Mouse (Mus musculus): ENCODE measurements around the gene Dop1b. TPM values are rescaled to one million over a fixed set of nuclear protein-coding genes. Genes with fewer than 3 reads are reported as not detected.

Gene Dop1b
- polyA plus RNA-seq, 1 experiment from 2014 or later = 15.5 TPM

DNA sequence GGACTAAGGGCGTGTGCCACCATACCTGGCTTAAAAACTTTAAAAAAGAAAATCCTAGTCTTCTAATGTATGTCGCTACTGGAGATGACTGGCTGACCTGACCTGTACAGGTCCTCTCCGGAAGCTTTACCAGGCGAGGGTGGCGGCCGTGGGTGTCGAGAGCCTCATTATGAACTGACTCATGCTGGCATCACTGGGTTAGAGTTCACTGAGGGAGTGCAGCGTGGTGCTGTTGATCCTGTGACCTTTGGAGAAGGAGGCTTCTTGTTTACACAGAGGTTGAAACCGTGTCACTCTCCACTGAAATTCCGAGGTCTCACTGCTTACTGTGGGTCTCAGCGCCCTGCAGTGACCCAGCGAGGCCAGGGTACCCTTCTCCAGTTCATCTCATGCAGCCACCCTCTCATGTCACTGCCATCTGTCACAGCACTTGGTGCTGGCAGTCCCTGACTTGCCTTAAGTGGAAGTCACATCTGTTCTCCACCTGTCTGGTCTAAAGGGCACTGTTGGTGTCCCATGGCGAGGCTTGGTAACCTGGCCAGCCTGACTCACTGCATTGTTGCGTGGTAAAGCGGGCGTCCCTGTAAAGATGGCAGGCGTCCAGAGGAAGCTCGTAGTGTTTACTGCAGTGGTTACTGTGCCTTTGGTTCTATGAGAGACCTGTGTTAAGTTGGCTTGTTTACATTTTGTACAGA lies 21.3 kb downstream of the Dop1b start:
- no peak for ATAC-seq (replicated peaks; ENCODE audit: low FRiP score)
- WGBS = 90% methylated on average over 18 of the region's 18 CpGs
- Histone ChIP-seq H3K4me2 (ENCODE audit: low read depth, low read length, severe bottlenecking) (no peak overlapping the region), H3K9ac (ENCODE audit: low read length) (no peak overlapping the region), H3K36me3 (ENCODE audit: control insufficient read depth, insufficient read depth, low read length) (no peaks in the 10 kb centered on the region), H3K4me3 (ENCODE audit: low read depth, low read length) (no peak overlapping the region), H3K27ac (ENCODE audit: low read depth, low read length) (no peak overlapping the region), H3K4me1 (replicated peaks; ENCODE audit: control insufficient read depth, insufficient read depth, low read length) (no peaks in the 10 kb centered on the region), H3K27me3 (ENCODE audit: control insufficient read depth, insufficient read depth, low read length) (no peaks in the 10 kb centered on the region), H3K9me3 (ENCODE audit: control insufficient read depth, low read length) (no peaks in the 10 kb centered on the region)
- no peak for DNase-seq (ENCODE audit: low spot score)

GRCm38 (mm10) chr16:93739251-93739650 lies 27.5 kb downstream of the Dop1b start:
- ATAC-seq (replicated peaks; ENCODE audit: low FRiP score) = no peak
- WGBS = 91% methylated on average over 11 of the region's 11 CpGs

GRCm38 (mm10) chr16:93742903-93743302 lies 31.2 kb downstream of the Dop1b start:
- 79% methylated on average over 1 of the region's 1 CpGs for WGBS

More at GRCm38 (mm10) chr16:93739251-93739650, 27.5 kb downstream of the Dop1b start:
- Histone ChIP-seq H3K4me3 (ENCODE audit: low read depth, low read length) (no peak overlapping the region), H3K9me3 (ENCODE audit: control insufficient read depth, low read length) (no peaks in the 10 kb centered on the region), H3K4me2 (ENCODE audit: low read depth, low read length, severe bottlenecking) (no peak overlapping the region), H3K4me1 (replicated peaks; ENCODE audit: control insufficient read depth, insufficient read depth, low read length) (no peaks in the 10 kb centered on the region), H3K27me3 (ENCODE audit: control insufficient read depth, insufficient read depth, low read length) (no peaks in the 10 kb centered on the region), H3K9ac (ENCODE audit: low read length) (no peak overlapping the region), H3K36me3 (ENCODE audit: control insufficient read depth, insufficient read depth, low read length) (no peaks in the 10 kb centered on the region), H3K27ac (ENCODE audit: low read depth, low read length) (no peak overlapping the region)
- no peak for DNase-seq (ENCODE audit: low spot score)

DNA sequence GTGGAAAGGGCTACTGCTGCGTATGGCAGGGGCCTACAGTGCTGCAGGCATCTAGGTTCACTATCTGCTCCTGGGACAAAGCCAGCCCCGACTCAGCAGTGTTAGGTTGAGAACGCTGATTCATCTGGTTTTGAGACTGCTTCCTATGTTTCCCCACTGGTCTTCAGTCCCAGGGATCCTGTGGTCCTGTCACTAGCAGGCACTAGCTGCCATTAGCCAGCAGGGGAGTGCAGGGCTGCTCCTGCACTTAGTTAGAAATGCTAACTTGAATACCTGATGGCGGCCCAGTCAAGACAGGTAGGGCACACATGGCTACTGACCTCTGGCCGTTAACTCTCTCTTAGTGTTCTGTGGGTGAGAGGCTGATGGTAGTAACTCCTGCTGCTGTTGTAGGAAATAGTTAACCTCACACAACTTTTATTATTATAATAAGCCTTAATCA lies 32.4 kb downstream of the Dop1b start:
- ATAC-seq (replicated peaks; ENCODE audit: low FRiP score) = no peak
- Histone ChIP-seq H3K27me3 (ENCODE audit: control insufficient read depth, insufficient read depth, low read length) (no peaks in the 10 kb centered on the region), H3K4me3 (ENCODE audit: low read depth, low read length) (no peak overlapping the region), H3K4me1 (replicated peaks; ENCODE audit: control insufficient read depth, insufficient read depth, low read length) (no peaks in the 10 kb centered on the region), H3K9ac (ENCODE audit: low read length) (no peak overlapping the region), H3K4me2 (ENCODE audit: low read depth, low read length, severe bottlenecking) (no peak overlapping the region), H3K36me3 (ENCODE audit: control insufficient read depth, insufficient read depth, low read length) (no peaks in the 10 kb centered on the region; the same call in 1 of the 2 replicates), H3K27ac (ENCODE audit: low read depth, low read length) (no peak overlapping the region), H3K9me3 (ENCODE audit: control insufficient read depth, low read length) (no peaks in the 10 kb centered on the region)
- 79% methylated on average over 5 of the region's 5 CpGs for WGBS
- DNase-seq (ENCODE audit: low spot score) = no peak

More at GRCm38 (mm10) chr16:93742903-93743302, 31.2 kb downstream of the Dop1b start:
- no peak for DNase-seq (ENCODE audit: low spot score)
- Histone ChIP-seq H3K9ac (ENCODE audit: low read length) (no peak overlapping the region), H3K36me3 (ENCODE audit: control insufficient read depth, insufficient read depth, low read length) (no peaks in the 10 kb centered on the region; the same call in 1 of the 2 replicates), H3K4me1 (replicated peaks; ENCODE audit: control insufficient read depth, insufficient read depth, low read length) (no peaks in the 10 kb centered on the region), H3K4me3 (ENCODE audit: low read depth, low read length) (no peak overlapping the region), H3K4me2 (ENCODE audit: low read depth, low read length, severe bottlenecking) (no peak overlapping the region), H3K27ac (ENCODE audit: low read depth, low read length) (no peak overlapping the region), H3K9me3 (ENCODE audit: control insufficient read depth, low read length) (no peaks in the 10 kb centered on the region), H3K27me3 (ENCODE audit: control insufficient read depth, insufficient read depth, low read length) (no peaks in the 10 kb centered on the region)
- no peak for ATAC-seq (replicated peaks; ENCODE audit: low FRiP score)

- H3K36me3 ChIP-seq (ENCODE audit: control insufficient read depth, insufficient read depth, low read length) = no peaks in the 10 kb centered on the region; the same call in 1 of the 2 replicates
- WGBS = 86% methylated on average over 10 of the region's 10 CpGs
- ATAC-seq (replicated peaks; ENCODE audit: low FRiP score) = no peak
Measured at GRCm38 (mm10) chr16:93744804-93745340, 33.2 kb downstream of the Dop1b start.

GRCm38 (mm10) chr16:93746397-93746796 lies 34.7 kb downstream of the Dop1b start:
- 74% methylated on average over 8 of the region's 8 CpGs for WGBS
- no peak overlapping the region for H3K4me3 ChIP-seq (ENCODE audit: low read depth, low read length)
- H3K27me3 ChIP-seq (ENCODE audit: control insufficient read depth, insufficient read depth, low read length) = no peaks in the 10 kb centered on the region
- no peak for ATAC-seq (replicated peaks; ENCODE audit: low FRiP score)
- H3K4me1 ChIP-seq (replicated peaks; ENCODE audit: control insufficient read depth, insufficient read depth, low read length) = no peaks in the 10 kb centered on the region
- H3K9ac ChIP-seq (ENCODE audit: low read length) = no peak overlapping the region
- no peaks in the 10 kb centered on the region; the same call in 1 of the 2 replicates for H3K36me3 ChIP-seq (ENCODE audit: control insufficient read depth, insufficient read depth, low read length)
- H3K27ac ChIP-seq (ENCODE audit: low read depth, low read length) = no peak overlapping the region
- no peaks in the 10 kb centered on the region for H3K9me3 ChIP-seq (ENCODE audit: control insufficient read depth, low read length)
- DNase-seq (ENCODE audit: low spot score) = no peak
- H3K4me2 ChIP-seq (ENCODE audit: low read depth, low read length, severe bottlenecking) = no peak overlapping the region

More at GRCm38 (mm10) chr16:93744804-93745340, 33.2 kb downstream of the Dop1b start:
- no peaks in the 10 kb centered on the region for H3K27me3 ChIP-seq (ENCODE audit: control insufficient read depth, insufficient read depth, low read length)
- H3K27ac ChIP-seq (ENCODE audit: low read depth, low read length) = no peak overlapping the region
- no peak overlapping the region for H3K4me2 ChIP-seq (ENCODE audit: low read depth, low read length, severe bottlenecking)
- no peaks in the 10 kb centered on the region for H3K4me1 ChIP-seq (replicated peaks; ENCODE audit: control insufficient read depth, insufficient read depth, low read length)
- H3K4me3 ChIP-seq (ENCODE audit: low read depth, low read length) = no peak overlapping the region
- no peak overlapping the region for H3K9ac ChIP-seq (ENCODE audit: low read length)
- DNase-seq (ENCODE audit: low spot score) = no peak
- no peaks in the 10 kb centered on the region for H3K9me3 ChIP-seq (ENCODE audit: control insufficient read depth, low read length)

DNA sequence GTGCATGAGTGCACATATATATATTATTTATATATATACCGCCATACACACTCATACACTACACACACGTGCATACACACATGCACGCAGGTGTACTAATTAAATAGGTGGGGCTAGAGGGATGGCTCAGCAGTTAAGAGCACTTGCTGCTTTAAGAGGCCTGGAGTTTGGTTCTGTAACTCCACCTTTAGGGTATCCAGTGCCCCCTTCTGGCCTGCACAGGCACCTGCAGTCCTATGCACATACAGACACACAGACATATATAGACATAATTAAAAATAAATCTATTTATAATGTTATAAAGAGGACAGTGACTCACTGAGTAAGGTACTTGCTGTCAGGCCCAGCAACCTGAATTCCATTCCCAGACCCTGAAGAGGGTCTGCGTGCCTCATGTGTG lies 35.3 kb downstream of the Dop1b start:
- 95% methylated on average over 4 of the region's 4 CpGs for WGBS
- no peaks in the 10 kb centered on the region for H3K27me3 ChIP-seq (ENCODE audit: control insufficient read depth, insufficient read depth, low read length)
- H3K4me3 ChIP-seq (ENCODE audit: low read depth, low read length) = no peak overlapping the region
- no peak overlapping the region for H3K4me2 ChIP-seq (ENCODE audit: low read depth, low read length, severe bottlenecking)
- no peak overlapping the region for H3K9ac ChIP-seq (ENCODE audit: low read length)
- no peaks in the 10 kb centered on the region for H3K4me1 ChIP-seq (replicated peaks; ENCODE audit: control insufficient read depth, insufficient read depth, low read length)
- no peak for ATAC-seq (replicated peaks; ENCODE audit: low FRiP score)
- H3K27ac ChIP-seq (ENCODE audit: low read depth, low read length) = no peak overlapping the region
- H3K36me3 ChIP-seq (ENCODE audit: control insufficient read depth, insufficient read depth, low read length) = no peaks in the 10 kb centered on the region; the same call in 1 of the 2 replicates
- no peaks in the 10 kb centered on the region for H3K9me3 ChIP-seq (ENCODE audit: control insufficient read depth, low read length)
- no peak for DNase-seq (ENCODE audit: low spot score)

GRCm38 (mm10) chr16:93747421-93747820 lies 35.7 kb downstream of the Dop1b start:
- H3K9me3 ChIP-seq (ENCODE audit: control insufficient read depth, low read length) = no peaks in the 10 kb centered on the region
- no peak for ATAC-seq (replicated peaks; ENCODE audit: low FRiP score)
- 77% methylated on average over 6 of the region's 6 CpGs for WGBS

More at GRCm38 (mm10) chr16:93747421-93747820, 35.7 kb downstream of the Dop1b start:
- DNase-seq (ENCODE audit: low spot score) = no peak
- no peak overlapping the region for H3K4me2 ChIP-seq (ENCODE audit: low read depth, low read length, severe bottlenecking)
- no peaks in the 10 kb centered on the region for H3K27me3 ChIP-seq (ENCODE audit: control insufficient read depth, insufficient read depth, low read length)
- no peak overlapping the region for H3K9ac ChIP-seq (ENCODE audit: low read length)
- no peaks in the 10 kb centered on the region for H3K4me1 ChIP-seq (replicated peaks; ENCODE audit: control insufficient read depth, insufficient read depth, low read length)
- H3K4me3 ChIP-seq (ENCODE audit: low read depth, low read length) = no peak overlapping the region
- no peak overlapping the region for H3K27ac ChIP-seq (ENCODE audit: low read depth, low read length)
- H3K36me3 ChIP-seq (ENCODE audit: control insufficient read depth, insufficient read depth, low read length) = no peaks in the 10 kb centered on the region; the same call in 1 of the 2 replicates
